Mouse (Mus musculus): Measurements from ENCODE around the gene Plvap.
A peak's percentile ranks its signal among the peaks of the same experiment; 100 is the strongest.
"Not testable (repeated sequence)": the region's sequence is repeated elsewhere in the genome, so short reads cannot be mapped to it uniquely, and the experiment has no call there.

The Plvap gene

GRCm38 (mm10) chr8:71526272-71526671 is 14.7 kb upstream of the Plvap start:
- DNase-seq (ENCODE audit: low read depth, low spot score): no peak

GRCm38 (mm10) chr8:71525226-71526050 is 13.9 kb upstream of the Plvap start, which contains the start of gene Ccdc194:
TSS of gene Ccdc194 (minus strand) at chr8:71525711.
- DNase-seq (ENCODE audit: low read depth, low spot score): no peak

GRCm38 (mm10) chr8:71521634-71522033 is 10.1 kb upstream of the Plvap start:
- peak; percentile 93 for DNase-seq (ENCODE audit: low read depth, low spot score)

GRCm38 (mm10) chr8:71519037-71519825 is 7.7 kb upstream of the Plvap start:
- not testable (repeated sequence) for DNase-seq (ENCODE audit: low read depth, low spot score)

- DNase-seq (ENCODE audit: low read depth, low spot score): no peak
Observed at GRCm38 (mm10) chr8:71516786-71517185, 5.2 kb upstream of the Plvap start.

- DNase-seq (ENCODE audit: low read depth, low spot score): no peak
Observed at GRCm38 (mm10) chr8:71515043-71515442, 3.5 kb upstream of the Plvap start.

- DNase-seq (ENCODE audit: low read depth, low spot score): no peak
Observed at GRCm38 (mm10) chr8:71513018-71513754, 1.6 kb upstream of the Plvap start.

- DNase-seq (ENCODE audit: low read depth, low spot score): no peak
Observed at GRCm38 (mm10) chr8:71509316-71509715, 2.2 kb downstream of the Plvap start.

- DNase-seq (ENCODE audit: low read depth, low spot score): peak; percentile 92
Observed at GRCm38 (mm10) chr8:71507589-71508104, 3.9 kb downstream of the Plvap start.

GRCm38 (mm10) chr8:71505979-71506378 is 5.6 kb downstream of the Plvap start:
- DNase-seq (ENCODE audit: low read depth, low spot score): no peak

- no peak for DNase-seq (ENCODE audit: low read depth, low spot score)
Observed at GRCm38 (mm10) chr8:71505326-71505725, 6.2 kb downstream of the Plvap start.

- no peak for DNase-seq (ENCODE audit: low read depth, low spot score)
Observed at GRCm38 (mm10) chr8:71504349-71504748, 7.2 kb downstream of the Plvap start.

GRCm38 (mm10) chr8:71498816-71499690 is 12.5 kb downstream of the Plvap start:
- DNase-seq (ENCODE audit: low read depth, low spot score): no peak

GRCm38 (mm10) chr8:71497881-71498501 is 13.6 kb downstream of the Plvap start:
- no peak for DNase-seq (ENCODE audit: low read depth, low spot score)

GRCm38 (mm10) chr8:71497077-71497645 is 14.4 kb downstream of the Plvap start:
- DNase-seq (ENCODE audit: low read depth, low spot score): no peak

GRCm38 (mm10) chr8:71496481-71496880 is 15.1 kb downstream of the Plvap start:
- DNase-seq (ENCODE audit: low read depth, low spot score): no peak

- DNase-seq (ENCODE audit: low read depth, low spot score): no peak
Observed at GRCm38 (mm10) chr8:71495811-71496210, 15.7 kb downstream of the Plvap start.

GRCm38 (mm10) chr8:71495039-71495438 is 16.5 kb downstream of the Plvap start:
- DNase-seq (ENCODE audit: low read depth, low spot score): peak; percentile 77

- peak; percentile 97 for DNase-seq (ENCODE audit: low read depth, low spot score)
Observed at GRCm38 (mm10) chr8:71488454-71488853, 23.1 kb downstream of the Plvap start.

All from forelimb bud, embryonic 11.5 days (tissue).